13 mouse cellular contexts compared by ENCODE assay signal in genomic region chr15:6071873-6072272, GRCm38 (mm10).
"Had no signal": no experiment of that assay in that cellular context is flagged by ENCODE, and none has a peak within 500 bp of the region (broad histone marks: within the 10 kb centered on the region; RNA-seq: fewer than 3 reads in every experiment).

No protein-coding gene starts in this region.

- H3K4me2 ChIP-seq: lung, embryonic 14.5 days; midbrain, embryonic 12.5 days; neural tube, embryonic 12.5 days had no signal

- H3K4me1 ChIP-seq: midbrain, embryonic 10.5 days; midbrain, embryonic 12.5 days; neural tube, embryonic 12.5 days had no signal

- H3K4me3 ChIP-seq: midbrain, embryonic 10.5 days; midbrain, embryonic 12.5 days; neural tube, embryonic 12.5 days had no signal

- H3K36me3 ChIP-seq: midbrain, embryonic 10.5 days; midbrain, embryonic 12.5 days; neural tube, embryonic 12.5 days had no signal

- H3K27me3 ChIP-seq: midbrain, embryonic 12.5 days; neural tube, embryonic 12.5 days had no signal

- DNase-seq: lung, adult 18-20 months; lung, embryonic 14.5 days; lung, postnatal 10 days; lung, postnatal 4 days; midbrain, embryonic 14.5 days; right cerebral cortex, postnatal 14 days; thymus, adult 2 months; thymus, postnatal 14 days; thymus, postnatal 36 days had no signal

- H3K9ac ChIP-seq: liver, embryonic 14.5 days; lung, embryonic 14.5 days; midbrain, embryonic 12.5 days; neural tube, embryonic 12.5 days had no signal

- H3K27ac ChIP-seq: liver, embryonic 14.5 days; midbrain, embryonic 10.5 days; midbrain, embryonic 12.5 days; neural tube, embryonic 12.5 days had no signal

- H3K9me3 ChIP-seq: midbrain, embryonic 10.5 days; midbrain, embryonic 12.5 days; neural tube, embryonic 12.5 days had no signal
